Mouse (Mus musculus) layer of hippocampus, adult 8-10 months (tissue): Measurements from ENCODE around the gene Man1c1. TPM values are rescaled to one million over a fixed set of nuclear protein-coding genes. Genes with fewer than 3 reads are reported as not detected.

ENCODE experiments used
- DNase-seq, 2 experiments: peaks; one replicate each; pipeline ENCODE4 v3.0.0; 2022; ENCODE audit warnings: low spot score in 2 of 2
- total RNA-seq, 4 experiments: library from RNA; stranded (reverse); gene quantifications; 2 replicates each; pipeline ENCODE4 v1.2.4; 2022

Man1c1 gene
- total RNA-seq, 4 experiments from 2014 or later: 24.6 to 31.4 (median 28.1) TPM

- DNase-seq: no peak
Observed at GRCm38 (mm10) chr4:134612070-134612667, 91.9 kb downstream of the Man1c1 start.

GRCm38 (mm10) chr4:134610616-134611015 lies 93.5 kb downstream of the Man1c1 start:
- no peak for DNase-seq

- DNase-seq: no peak
Observed at GRCm38 (mm10) chr4:134607679-134608078, 96.4 kb downstream of the Man1c1 start.

GRCm38 (mm10) chr4:134606054-134606453 lies 98.0 kb downstream of the Man1c1 start:
- no peak for DNase-seq

- DNase-seq: no peak
Observed at GRCm38 (mm10) chr4:134604472-134604871, 99.6 kb downstream of the Man1c1 start.

- no peak for DNase-seq
Observed at GRCm38 (mm10) chr4:134603553-134603952, 100.5 kb downstream of the Man1c1 start.

- DNase-seq: no peak
Observed at GRCm38 (mm10) chr4:134602610-134603009, 101.5 kb downstream of the Man1c1 start.

- no peak for DNase-seq
Observed at GRCm38 (mm10) chr4:134601981-134602380, 102.1 kb downstream of the Man1c1 start.

- no peak for DNase-seq
Observed at GRCm38 (mm10) chr4:134601404-134601803, 102.7 kb downstream of the Man1c1 start.

GRCm38 (mm10) chr4:134600777-134601176 lies 103.3 kb downstream of the Man1c1 start:
- no peak for DNase-seq

GRCm38 (mm10) chr4:134600060-134600459 lies 104.0 kb downstream of the Man1c1 start:
- DNase-seq: no peak

- no peak for DNase-seq
Observed at GRCm38 (mm10) chr4:134596816-134597692, 107.0 kb downstream of the Man1c1 start.

GRCm38 (mm10) chr4:134594731-134595439 lies 109.2 kb downstream of the Man1c1 start:
- no peak for DNase-seq

- DNase-seq: no peak
Observed at GRCm38 (mm10) chr4:134592442-134592841, 111.6 kb downstream of the Man1c1 start.

- peak in 1 of 2 experiments; percentile 56 for DNase-seq
Observed at GRCm38 (mm10) chr4:134591506-134592061, 112.5 kb downstream of the Man1c1 start.

GRCm38 (mm10) chr4:134590227-134590926 lies 113.7 kb downstream of the Man1c1 start:
- DNase-seq: no peak

- no peak for DNase-seq
Observed at GRCm38 (mm10) chr4:134589786-134590185, 114.3 kb downstream of the Man1c1 start.

GRCm38 (mm10) chr4:134588951-134589350 lies 115.1 kb downstream of the Man1c1 start:
- no peak for DNase-seq

GRCm38 (mm10) chr4:134588287-134588686 lies 115.8 kb downstream of the Man1c1 start:
- DNase-seq: no peak

GRCm38 (mm10) chr4:134587636-134588197 lies 116.4 kb downstream of the Man1c1 start:
- DNase-seq: no peak

GRCm38 (mm10) chr4:134586631-134587030 lies 117.5 kb downstream of the Man1c1 start:
- DNase-seq: no peak
